Mouse (Mus musculus) G1E (cell line): Measurements from ENCODE around the gene Gm11042.

Source experiments
- CTCF ChIP-seq: IDR thresholded peaks from 2 replicates; pipeline ENCODE4 v1.5.1; 2012; ENCODE audit warnings: low read depth, low read length, inconsistent platforms, mixed read lengths
- GATA1 ChIP-seq: IDR thresholded peaks from 2 replicates; pipeline ENCODE4 v1.6.1; 2012; ENCODE audit warnings: borderline replicate concordance, low read length, inconsistent platforms, mixed read lengths
- GATA2 ChIP-seq: IDR thresholded peaks from 2 replicates; pipeline ENCODE4 v1.6.1; 2012; ENCODE audit warnings: low read depth, low read length, inconsistent platforms, borderline replicate concordance
- POLR2AphosphoS5 ChIP-seq: IDR thresholded peaks from 2 replicates; pipeline ENCODE4 v1.6.1; 2012; ENCODE audit warnings: low read depth, low read length, inconsistent platforms; ENCODE audit not compliant: insufficient replicate concordance
- TAL1 ChIP-seq: conservative IDR thresholded peaks from 2 replicates; pipeline ENCODE4 v1.6.1; 2012; ENCODE audit warnings: low read depth, low read length, inconsistent platforms, mixed read lengths

DNA sequence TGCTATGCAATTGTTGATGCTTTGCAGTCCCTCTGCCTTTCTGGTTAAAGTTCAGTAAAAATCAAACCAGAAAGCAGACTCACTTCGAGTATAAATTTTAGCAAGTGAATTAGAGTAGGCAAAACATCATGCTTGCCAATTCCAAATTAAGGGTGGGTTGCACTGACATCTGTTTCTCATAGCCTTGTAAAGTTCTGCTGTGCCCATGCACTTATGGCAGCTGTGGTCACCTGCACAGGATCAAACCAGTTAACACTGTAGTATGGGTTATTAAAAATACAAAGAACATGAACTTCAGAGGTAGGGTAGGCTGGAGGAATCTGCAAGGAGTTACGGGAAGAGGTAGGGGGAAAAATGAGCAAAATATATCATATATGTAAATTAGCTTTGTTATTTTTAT is 46.3 kb upstream of the Gm11042 start:
- no peak for TF ChIP-seq CTCF
- TF ChIP-seq TAL1: no peak
- no peak for TF ChIP-seq GATA1
- no peak for TF ChIP-seq POLR2AphosphoS5
- no peak for TF ChIP-seq GATA2
